Mouse (Mus musculus) brain, embryonic 14.5 days (tissue): ENCODE data around the gene Nckap5l. TPM values are rescaled to one million over a fixed set of nuclear protein-coding genes. Genes with fewer than 3 reads are reported as not detected.
"Not testable (repeated sequence)": the region's sequence is repeated elsewhere in the genome, so short reads cannot be mapped to it uniquely, and the experiment has no call there.

Experiments used
- DNase-seq: peaks from one replicate; pipeline ENCODE4 v3.0.0-alpha.2; 2011; ENCODE audit warnings: low read depth
- CTCF ChIP-seq: fragments of 200-500 bp; IDR thresholded peaks from 2 replicates; pipeline ENCODE4 v1.5.1; 2012; ENCODE audit warnings: inconsistent platforms, mild to moderate bottlenecking, moderate library complexity, borderline replicate concordance; ENCODE audit not compliant: insufficient read depth, insufficient read length; ENCODE audit errors: extremely low read depth
- POLR2A ChIP-seq: fragments of 200-500 bp; IDR thresholded peaks from 2 replicates; pipeline ENCODE4 v1.6.1; 2012; ENCODE audit warnings: mild to moderate bottlenecking, inconsistent platforms, borderline replicate concordance; ENCODE audit not compliant: poor library complexity, insufficient read depth, insufficient read length, severe bottlenecking; ENCODE audit errors: extremely low read depth
- polyA plus RNA-seq: library from polyadenylated mRNA; depleted of rRNA; stranded (reverse); fragments of >200 nt; gene quantifications from 2 replicates; pipeline ENCODE4 v1.2.3, GENCODE M21; 2012

Nckap5l gene
- polyA plus RNA-seq, 1 experiment, result 29.0 TPM

DNA sequence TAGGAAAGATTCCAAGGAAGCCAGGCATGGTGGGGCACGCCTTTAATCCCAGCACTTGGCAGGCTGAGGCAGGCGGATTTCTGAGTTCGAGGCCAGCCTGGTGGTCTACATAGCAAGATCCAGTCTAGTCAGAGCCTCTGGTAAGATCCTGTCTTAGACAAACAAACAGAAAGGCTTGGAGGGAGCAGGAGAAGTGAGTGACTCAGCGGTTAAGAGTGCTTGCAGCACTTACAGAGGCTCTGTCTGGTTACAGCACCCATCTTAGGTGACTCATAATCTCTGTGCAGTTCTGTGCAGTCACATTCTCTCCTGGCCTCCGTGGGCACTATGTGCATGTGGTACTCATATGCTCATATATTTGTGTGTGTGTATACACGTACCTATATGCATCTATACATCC, 56.9 kb downstream of the Nckap5l start:
- no peak for DNase-seq
- TF ChIP-seq POLR2A, result no peak
- no peak for TF ChIP-seq CTCF

DNA sequence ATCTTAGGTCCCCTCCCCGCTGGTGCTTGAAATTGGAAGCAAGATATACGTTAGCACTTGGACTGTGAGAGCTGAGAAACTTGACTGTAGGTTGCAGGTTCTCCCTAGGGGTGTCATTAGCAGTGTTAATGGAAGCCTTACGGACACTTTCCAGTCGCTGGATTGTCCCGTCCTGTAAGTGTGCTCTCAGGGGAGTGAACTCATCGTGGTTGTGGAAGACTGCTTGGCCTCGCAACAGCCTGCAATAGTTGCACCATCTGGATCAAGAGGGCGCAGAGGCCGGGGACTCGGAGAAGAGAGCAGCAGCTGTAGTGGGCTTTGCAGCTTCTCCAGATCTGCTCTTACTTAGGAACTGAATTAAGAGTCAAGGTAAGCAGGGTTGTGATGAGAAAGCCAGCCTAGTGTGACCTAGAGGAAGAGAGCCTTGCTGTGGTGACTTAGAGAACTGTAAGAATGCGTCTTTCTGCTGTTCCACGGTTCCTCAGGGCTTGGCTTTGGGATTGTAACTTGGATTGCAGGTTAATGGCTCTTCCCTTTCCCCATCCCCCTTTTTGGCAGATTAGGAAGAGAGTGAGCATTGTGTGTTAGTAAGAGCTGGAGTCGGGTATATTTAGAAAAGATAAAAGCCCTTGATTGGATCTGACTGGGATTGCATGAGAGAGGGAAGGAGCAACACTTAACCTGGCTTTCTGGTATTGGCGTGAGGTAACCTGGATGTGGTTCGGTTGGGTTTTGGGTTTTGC, 57.9 kb downstream of the Nckap5l start:
- no peak for DNase-seq
- TF ChIP-seq CTCF, result no peak
- no peak for TF ChIP-seq POLR2A

DNA sequence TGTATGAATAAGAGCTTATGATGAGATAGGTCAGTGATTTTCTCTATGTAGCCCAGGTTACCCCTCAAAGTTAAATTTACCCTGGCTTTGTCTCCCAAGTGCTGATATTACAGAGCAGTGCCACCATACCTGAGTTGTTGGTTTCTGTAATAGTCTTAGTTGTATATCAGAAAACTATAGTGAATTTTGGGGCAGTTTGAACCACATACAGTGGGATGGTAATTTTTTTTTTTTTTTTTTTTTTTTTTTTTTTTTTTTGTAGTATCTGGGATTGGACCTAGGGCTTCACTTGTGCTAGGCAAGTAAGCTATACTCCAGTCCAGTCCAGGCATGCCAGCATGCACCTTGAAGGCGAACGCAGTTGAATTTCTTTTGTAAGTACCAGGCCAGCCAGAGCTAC, 59.9 kb downstream of the Nckap5l start:
- no peak for DNase-seq
- no peak for TF ChIP-seq POLR2A
- TF ChIP-seq CTCF, result no peak

DNA sequence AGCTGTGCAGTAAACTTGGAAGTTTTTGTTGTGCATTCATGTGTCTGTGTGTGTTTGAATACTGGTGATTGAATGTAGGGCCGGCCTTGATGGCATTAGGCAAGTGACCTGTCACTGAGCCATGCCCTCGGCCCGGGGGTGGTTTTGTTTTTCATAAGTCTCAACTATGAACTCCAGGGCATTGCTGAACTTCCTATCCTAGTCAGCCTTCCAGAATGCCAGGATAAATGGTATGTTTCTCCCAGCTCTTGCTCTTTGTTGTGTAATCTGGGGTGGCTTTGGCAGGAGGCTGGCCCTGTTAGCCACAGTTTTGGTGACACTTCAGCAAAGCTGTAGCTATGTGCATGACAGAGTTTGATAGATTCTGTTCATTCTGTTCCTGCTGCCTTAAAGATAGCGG, 60.7 kb downstream of the Nckap5l start:
- TF ChIP-seq POLR2A (no peak), CTCF (no peak)
- no peak for DNase-seq

DNA sequence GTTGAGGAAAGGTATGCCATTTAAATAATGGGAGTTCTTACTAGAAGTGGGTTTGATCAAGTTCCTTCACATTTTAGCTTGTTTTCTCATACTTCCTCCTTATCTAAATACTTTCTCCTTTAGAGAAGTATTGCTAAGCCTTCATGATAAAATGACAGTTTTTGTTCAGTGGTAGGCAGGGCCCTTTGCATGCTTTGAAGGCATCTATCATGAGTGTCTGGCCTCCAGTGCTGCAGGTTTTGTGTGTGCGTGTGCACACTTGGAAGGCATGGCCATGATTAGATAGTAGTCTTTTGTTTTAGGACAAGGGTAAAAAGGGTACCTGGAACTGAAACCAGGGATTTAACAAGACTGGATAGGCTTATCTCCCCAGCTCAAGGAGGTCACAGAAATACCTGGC, 61.1 kb downstream of the Nckap5l start:
- no peak for DNase-seq
- TF ChIP-seq POLR2A (no peak), CTCF (no peak)

DNA sequence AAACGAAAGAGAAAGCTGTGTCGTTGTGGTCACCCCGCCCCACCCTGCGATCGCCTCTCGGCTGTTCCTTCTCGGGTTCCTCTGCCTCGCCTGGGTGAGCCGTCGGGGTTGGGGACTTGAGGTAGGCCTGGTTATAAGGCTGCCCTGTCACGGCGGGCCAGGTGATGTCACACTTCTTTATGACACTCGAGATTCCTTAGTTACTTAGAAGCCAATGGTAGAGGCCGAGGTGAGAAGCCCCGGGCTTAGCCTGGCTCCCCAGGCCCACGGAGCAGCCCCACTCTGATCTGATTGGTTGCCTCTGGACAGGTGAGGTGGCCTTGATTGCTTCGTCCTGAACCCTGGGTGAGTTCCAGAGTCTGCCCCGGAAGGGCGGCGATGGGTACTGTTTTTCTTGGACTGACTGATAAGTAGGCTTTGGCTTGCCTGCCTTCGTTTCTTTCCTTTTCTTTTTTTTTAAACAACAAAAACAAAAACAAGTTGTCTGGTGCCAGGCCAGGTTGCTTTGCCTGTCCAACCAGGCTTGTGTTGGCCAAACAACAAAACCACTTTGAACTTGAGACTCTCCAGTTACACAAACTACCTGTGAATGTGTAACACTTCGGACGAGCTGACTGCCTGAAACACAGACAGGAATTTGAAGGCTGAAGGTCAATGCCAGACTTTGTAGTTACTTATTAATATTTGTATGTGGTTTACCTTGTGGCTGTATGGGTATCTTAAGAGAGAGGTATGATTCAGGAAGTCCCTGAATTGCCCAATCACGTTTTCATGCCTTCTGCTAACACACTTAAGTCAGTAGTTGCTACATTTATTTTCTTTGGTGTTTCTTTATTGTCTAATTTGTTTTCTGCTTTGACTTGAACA, 63.9 kb downstream of the Nckap5l start:
- DNase-seq, result no peak
- TF ChIP-seq CTCF (no peak), POLR2A (no peak)

DNA sequence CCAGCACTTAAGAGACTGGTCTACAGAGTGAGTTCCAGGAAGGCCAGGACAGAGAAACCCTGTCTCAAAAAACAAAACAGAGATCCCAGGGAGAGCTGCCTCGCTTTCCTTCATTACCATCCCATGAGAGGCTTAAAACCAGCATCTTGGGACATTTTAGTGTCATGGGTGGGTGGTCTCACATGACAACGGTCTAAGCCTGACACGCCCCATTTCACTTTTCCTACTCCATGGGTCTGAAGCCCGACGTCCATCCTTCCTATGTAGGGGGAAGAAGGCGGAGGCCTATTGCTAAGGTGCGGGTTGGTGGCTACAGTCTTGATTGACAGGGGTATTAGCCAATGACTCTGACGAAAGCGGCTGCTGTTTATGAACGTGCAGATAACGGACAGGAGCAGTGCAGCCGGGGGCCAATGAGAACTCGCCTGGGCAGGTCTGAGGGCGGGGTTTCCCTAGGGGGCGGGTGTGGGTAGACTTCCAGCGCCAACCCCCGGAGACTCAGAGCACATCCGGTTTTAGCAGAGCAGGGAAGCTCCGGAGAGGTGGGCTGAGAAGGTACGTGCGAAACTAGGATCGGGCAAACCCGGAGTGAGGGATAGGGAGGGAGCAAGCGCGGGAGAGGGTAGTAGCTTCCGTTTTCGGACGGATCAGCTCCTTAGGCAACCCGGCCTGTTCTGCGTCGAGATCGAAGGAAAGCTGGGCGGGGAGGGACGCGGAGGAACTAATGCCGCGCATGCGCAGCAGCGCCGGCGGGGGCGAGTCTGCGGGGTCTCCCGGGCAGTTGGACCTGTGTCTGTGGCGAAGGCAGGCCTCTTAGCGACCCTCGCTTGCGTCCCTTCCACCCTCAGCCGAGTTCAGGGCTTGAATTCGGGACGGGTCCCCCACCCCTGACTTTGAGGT, 64.8 kb downstream of the Nckap5l start, which contains the start of gene Tmbim6:
Tmbim6 (plus strand) TSS at position 397 of the 900 bp plus-strand sequence.
- DNase-seq, result peak; percentile 100
- TF ChIP-seq CTCF (no peak), POLR2A (peak; percentile 24; the same call in 1 of the 2 replicates)

DNA sequence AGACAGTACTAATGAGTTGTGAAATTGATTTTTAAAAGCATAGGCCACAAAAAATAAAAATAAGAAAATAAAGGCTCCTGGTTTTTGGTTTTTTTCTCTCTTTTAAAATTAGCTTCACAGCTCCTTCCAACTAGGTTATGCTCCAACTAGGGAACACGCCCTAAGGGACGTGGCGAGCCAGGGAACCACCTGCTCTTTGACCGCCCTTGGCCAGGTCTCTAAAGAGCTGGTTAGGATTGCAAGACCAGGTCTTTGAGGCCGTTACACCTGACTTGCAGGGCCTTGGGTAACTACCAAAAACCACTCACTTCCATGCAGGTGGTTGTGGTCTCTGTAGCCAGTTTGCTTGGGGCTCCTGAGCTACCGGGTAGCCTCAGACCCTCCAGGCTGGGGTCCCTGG, 65.6 kb downstream of the Nckap5l start:
- DNase-seq, result no peak
- TF ChIP-seq CTCF, result no peak
- no peak for TF ChIP-seq POLR2A

DNA sequence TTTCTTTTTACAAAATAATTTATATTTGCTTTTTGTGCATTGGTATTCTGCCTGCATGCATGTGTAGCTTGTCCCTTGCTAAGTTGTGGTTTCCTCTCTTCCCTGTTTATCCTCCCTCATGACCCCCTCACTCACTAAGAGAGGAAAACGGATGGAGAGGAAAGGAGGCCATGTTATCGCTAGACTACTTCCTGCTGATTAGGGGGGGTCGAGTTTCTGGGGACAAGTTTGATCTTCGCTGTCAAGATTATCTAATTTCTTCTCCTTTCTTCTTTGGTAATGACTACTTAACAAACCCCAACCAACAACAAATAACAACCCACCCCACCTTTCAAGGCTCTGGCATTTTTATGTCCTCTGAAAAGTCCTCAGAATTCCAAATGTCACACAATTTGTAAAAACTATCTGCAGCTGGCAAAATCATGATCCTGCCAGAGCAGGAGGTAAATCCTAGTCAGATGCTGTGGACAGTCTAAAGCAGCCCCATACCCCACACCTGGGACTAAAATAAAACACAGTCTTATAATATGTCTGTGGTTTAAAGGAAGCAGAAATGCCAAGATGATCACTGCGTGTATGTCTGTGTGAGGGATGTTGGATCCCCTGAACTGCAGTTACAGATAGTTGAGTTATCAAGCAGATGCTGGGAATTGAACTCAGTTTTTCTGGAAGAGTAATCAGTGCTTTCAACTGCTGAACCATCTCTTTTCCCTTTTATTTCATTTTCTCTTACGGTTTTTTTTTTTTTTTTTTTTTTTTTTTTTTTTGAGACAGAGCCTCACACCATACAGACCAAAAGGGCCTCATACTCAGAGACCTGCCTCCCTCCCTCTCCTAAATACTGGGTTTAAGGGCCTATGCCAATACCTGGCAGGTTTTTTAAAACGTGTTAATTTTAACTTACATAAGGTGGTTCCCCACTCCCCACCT, 66.8 kb downstream of the Nckap5l start:
- TF ChIP-seq CTCF, result no peak
- TF ChIP-seq POLR2A, result no peak
- DNase-seq, result no peak

DNA sequence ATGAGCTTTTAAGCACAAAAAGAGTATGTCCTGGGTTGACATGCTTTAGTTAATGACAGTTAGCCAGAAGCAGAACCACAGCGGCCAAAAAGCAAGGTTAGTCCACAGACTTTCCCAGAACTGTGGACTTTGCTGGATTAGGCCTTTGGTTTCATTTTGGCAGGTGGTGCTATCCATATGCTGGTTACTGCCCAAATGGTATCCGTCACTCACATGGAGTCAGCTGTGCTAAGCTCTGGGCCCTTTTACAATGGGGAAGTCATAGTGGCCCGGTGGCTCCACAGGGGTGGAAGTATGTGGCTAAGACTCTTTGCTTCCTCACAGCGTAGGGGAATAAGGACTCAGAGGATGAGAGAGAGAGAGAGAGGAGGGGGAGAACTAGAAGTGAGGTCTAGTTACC, 69.6 kb downstream of the Nckap5l start:
- TF ChIP-seq POLR2A (no peak), CTCF (no peak)
- DNase-seq, result no peak

DNA sequence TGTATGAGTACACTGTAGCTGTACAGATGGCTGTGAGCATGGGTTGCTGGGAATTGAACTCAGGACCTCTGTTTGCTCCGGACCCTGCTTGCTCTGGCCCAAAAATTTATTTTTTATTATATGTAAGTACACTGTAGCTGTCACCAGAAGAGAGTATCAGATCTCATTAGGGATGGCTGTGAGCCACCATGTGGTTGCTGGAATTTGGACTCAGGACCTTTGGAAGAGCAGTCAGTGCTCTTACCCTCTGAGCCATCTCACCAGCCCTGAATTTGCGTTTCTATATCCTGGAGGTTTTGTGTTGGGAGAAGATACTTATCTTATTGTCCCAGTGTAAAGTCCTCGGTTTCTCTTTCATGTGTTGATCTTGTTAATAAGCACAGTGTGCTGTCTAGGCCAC, 70.8 kb downstream of the Nckap5l start:
- no peak for DNase-seq
- TF ChIP-seq POLR2A (no peak), CTCF (no peak)

DNA sequence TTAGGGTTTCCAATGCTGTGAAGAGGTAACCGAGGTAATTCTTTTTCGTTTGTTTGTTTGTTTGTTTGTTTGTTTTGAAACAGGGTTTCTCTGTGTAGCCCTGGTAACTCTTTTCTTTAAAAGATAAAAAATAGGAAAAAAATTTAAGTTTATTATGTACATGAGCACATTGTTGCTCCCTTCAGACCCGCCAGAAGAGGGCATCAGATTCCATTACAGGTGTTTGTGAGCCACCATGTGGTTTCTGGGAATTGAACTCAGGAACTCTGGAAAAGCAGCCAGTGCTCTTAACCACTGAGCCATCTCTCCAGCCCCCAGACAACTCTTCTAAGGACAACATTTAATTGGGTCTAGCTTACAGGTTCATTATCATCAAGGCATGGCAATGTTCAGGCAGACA, 71.4 kb downstream of the Nckap5l start:
- DNase-seq, result not testable (repeated sequence)
